Mouse (Mus musculus) gastrocnemius, adult 18-20 months (tissue): ENCODE measurements around the gene Retsat. TPM values are rescaled to one million over a fixed set of nuclear protein-coding genes. Genes with fewer than 3 reads are reported as not detected.
A peak's percentile ranks its signal among the peaks of the same experiment; 100 is the strongest.

Source experiments
- DNase-seq: peaks from one replicate; pipeline ENCODE4 v3.0.0; 2021; ENCODE audit warnings: low spot score
- long read RNA-seq, 2 experiments: library from polyadenylated mRNA; stranded (forward); transcript quantifications; one replicate each; pipeline ENCODE4 v2.0.0; 2021
- total RNA-seq, 2 experiments: library from RNA; stranded (reverse); gene quantifications; 2 replicates each; pipeline ENCODE4 v1.2.3; 2021

Retsat gene
- total RNA-seq, result 10 to 100 TPM; 62.7 to 71.1 TPM
- long read RNA-seq, experiment 1, transcript Retsat-201 (11 exons, 3,027 nt), result major isoform, 45 of 49 reads
- long read RNA-seq, experiment 1, partial matches to known transcripts, result 3 of 49 reads
- long read RNA-seq, experiment 1, other reads (novel, unspliced or antisense), result 1 of 49 reads
- long read RNA-seq, experiment 2, transcript Retsat-201 (11 exons, 3,027 nt), result major isoform, 48 of 59 reads
- long read RNA-seq, experiment 2, partial matches to known transcripts, result 7 of 59 reads
- long read RNA-seq, experiment 2, other reads (novel, unspliced or antisense), result 4 of 59 reads

GRCm38 (mm10) chr6:72597956-72598753 is at the start of gene Retsat, which contains the start of gene Elmod3:
TSS of gene Retsat (plus strand) at chr6:72598475.
TSS of gene Elmod3 (minus strand) at chr6:72598413.
- DNase-seq, result peak; percentile 98

DNA sequence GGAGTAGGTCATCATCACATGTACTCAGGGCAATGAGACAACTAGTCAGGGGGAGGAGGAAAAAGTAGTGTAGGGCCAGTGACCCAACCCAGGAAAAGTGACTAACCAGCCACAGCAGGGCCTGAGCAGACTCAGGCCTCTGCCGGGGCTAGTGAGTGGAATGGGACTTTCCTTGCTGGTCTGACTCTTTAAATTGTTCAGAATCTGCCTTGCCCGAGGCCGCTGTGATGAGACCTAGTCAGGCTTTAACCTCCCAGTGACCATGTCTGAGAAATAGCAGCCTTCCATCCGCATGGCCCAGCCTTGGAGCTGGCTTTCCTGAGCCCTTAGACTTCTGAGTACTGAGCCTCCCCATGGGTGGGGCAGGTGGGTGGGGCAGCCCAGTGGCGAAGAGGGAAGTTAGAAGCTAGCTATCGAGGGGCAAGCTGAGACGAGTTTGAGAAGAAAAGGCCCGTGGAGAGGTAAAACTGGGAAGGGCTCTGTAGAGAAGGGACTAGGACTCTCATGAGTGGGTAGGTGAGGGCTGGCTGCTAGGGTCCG is 49.2 kb upstream of the Retsat start:
- DNase-seq, result peak; percentile 58

DNA sequence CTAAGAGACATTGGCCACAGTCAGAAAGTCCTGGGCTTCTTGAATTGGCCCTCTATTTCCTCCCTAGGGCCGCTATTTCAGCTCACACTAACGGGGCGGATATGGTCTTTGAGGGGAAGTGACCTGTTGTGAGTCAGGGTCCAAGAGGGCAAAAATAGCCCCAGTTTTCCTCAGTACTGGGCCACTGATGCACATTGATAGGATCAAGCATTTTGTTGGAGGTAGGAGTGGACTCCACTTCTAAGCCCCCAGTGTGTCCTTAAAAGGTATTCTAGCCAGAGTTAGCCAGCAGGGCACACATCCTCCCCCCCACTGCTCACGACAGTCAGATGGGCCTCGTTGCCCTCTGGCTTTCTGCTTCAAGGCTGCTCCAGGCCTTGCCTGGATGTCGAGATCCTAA is 48.2 kb upstream of the Retsat start:
- DNase-seq, result no peak

GRCm38 (mm10) chr6:72550503-72551100 is 47.7 kb upstream of the Retsat start:
- DNase-seq, result no peak

- DNase-seq, result peak; percentile 76
Measured at GRCm38 (mm10) chr6:72552171-72553078, 45.9 kb upstream of the Retsat start.

DNA sequence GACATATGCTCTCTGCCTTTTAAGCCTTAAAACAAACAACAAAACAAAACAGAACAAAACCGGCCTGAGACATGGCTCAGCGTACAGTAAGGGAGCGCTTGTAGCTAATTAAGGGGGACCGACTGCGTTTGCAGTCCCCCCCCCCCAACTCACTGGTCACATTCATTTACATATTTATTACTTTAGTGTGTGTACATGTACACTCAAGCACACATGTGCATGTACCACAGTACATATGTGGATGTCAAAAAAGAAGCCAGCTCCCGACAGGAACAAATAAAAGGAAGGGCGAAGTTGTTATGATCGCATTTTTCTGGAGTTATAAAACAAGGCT is 45.2 kb upstream of the Retsat start:
- no peak for DNase-seq

GRCm38 (mm10) chr6:72560801-72561200 is 37.5 kb upstream of the Retsat start:
- DNase-seq, result no peak

DNA sequence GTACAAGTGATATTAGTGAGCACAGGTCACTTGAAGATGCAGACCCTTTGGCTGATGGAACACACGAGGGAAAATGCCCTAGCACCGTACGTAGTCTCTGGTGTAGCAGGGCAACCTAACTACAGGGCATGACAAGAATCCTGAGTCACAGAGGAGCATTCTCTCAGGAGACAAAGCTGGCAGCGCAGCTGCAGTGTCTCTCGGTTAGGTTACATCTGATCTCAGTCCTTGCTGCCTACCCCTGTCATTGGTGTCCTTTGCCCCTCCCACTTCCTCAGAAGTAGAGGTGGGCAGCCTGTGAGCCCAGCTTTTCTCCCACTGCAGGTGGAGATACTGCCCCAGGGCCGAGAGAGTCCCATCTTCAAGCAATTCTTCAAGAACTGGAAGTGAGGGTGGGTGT is 35.8 kb upstream of the Retsat start:
- DNase-seq, result no peak

DNA sequence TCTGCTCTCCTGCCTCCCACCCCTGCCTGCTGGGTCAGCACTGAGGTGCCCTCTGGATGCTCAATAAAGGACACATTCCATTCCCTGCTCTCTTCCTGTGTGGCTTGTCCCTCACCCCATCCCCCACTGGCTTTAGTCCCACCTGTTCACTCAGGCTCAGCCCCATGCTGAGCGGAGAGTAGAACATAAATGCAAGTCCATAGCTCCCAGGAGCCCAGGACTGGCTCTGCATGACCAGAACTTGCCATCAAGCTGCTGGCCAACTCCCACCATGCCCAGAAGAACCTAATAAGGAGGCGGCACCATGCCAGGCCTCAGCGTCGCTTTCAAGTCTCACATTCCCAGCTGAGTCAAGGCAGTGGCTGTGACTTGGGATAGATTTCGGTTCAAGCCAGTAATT is 35.4 kb upstream of the Retsat start:
- peak; percentile 63 for DNase-seq

DNA sequence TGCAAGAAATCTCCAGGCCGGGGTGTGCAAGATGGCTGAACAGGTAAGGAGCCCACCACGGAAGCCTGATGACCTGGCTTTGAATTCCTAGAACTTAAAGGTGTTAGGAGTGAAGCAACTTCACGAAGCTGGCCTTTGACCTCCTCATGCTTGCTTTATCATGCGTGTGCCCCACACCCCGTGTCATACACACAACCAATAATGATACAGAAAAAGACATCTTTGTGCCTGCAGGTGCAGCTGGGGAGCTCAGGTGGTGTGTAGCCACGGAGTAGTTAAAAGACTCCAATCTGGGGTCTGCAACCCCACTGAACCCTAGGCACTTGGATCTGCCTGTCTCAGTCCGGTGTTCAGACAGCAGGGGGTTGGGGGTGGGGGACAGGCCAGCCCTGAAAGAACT is 32.8 kb upstream of the Retsat start:
- DNase-seq, result no peak

DNA sequence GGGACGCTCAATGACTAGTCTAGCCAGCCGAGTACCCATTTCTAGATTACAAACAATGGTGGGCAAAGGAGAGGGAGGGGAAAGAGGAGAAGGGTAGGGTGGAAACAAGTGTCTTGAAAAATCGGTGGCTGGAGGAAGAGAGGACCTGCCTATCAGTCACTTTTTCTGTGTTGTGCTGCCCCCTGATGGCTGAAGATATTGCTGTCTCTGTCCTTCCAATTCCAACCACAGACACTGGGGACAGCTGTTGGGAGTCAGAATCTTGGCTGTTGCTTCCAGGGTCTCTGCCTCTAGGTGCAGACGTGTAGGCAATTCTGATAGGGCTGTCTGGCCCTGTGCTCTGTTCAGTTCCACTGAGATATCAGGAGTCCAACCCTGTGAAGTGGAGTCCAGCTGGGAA is 32.2 kb upstream of the Retsat start:
- DNase-seq, result peak; percentile 92

DNA sequence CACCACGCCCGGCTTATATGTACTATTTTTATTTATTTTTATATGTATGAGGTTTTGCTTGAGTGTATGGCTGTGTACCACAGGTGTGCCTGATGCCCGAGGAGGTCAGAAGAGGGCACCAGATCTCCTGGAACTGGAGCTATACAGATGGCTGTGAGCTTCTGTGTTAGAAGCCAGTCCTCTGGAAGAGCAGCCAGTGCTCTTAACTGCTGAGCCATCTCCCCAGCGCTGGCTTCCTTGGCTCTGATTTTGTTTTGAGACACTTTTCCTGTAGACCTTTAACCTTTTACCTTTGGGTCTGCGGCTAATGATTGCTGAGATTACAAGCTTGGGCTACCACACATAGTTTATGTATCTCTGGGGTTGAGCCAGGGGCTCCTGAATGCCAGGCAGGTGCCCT is 30.8 kb upstream of the Retsat start:
- DNase-seq, result no peak

- no peak for DNase-seq
Measured at GRCm38 (mm10) chr6:72568736-72569135, 29.5 kb upstream of the Retsat start.

DNA sequence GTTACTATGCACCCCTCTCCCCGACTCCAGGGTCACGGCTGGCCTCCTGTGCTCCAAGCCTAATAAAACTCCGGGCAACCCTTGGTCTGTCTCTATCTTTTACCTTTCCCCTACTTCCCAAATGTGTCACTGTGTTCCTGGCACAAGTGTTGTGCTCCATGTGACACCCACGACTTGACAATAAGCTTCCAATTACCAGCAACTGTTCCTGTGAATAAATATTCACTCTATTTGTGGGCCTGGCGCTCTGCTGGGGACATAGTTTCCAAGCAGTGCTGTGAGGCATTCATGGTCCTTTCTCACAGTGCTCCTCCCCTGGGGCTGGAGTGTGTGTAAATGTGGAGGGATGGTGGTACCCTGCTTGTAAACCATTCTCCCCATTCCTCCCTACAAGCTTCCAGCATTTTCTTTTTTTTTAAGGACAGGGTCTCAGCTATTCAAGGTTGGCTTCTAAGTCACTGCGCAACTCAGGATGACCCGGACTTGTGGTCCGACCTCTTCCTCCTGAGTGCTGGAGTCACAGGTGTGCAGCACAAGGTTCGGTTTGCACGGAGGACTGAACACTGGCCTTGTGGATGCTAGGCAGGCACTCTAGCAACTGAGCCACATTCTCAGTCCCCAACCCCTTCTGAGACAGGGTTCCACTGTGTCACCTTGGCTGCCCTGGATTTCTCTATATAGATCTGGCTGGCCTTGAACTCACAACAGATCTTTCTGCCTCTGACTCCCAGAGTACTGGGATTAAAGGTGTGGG is 27.5 kb upstream of the Retsat start:
- peak; percentile 54 for DNase-seq

- DNase-seq, result no peak
Measured at GRCm38 (mm10) chr6:72571826-72572225, 26.4 kb upstream of the Retsat start.

- no peak for DNase-seq
Measured at GRCm38 (mm10) chr6:72576041-72576440, 22.2 kb upstream of the Retsat start.

DNA sequence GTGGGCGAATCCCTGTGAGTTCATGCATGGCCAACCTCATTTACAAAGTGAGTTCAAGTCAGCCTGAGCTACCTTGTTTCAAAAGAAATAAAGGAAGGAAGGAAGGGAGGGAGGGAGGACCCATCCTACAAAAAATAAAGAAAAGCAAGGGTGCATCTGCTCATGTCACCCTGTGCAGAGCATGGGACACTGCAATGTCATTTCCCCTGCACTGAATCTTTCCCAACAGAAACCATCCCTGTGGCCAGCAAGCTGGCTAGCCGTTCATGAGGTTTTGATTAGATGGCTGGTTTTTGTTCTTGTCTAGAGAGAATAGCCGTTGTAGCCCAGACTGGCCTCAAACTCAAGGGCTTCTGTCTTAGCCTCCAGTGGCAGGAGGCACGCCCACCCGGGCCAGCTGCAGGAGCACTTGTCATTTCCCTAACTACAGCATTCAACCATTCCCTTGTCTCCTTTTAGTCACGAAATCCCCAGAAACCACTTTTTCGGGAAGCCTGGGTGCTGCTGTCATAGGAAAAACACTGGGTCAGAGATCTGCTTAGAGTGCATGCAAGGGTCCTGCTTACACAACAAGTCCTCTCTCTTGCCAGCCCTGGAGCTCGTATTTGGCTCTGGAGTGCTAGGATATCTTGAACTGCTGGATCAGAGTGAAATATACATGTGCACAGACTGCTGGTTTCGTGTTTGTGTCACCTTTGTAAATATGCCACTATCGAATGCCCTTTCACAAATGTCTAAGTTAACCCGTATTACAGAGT is 16.5 kb upstream of the Retsat start:
- peak; percentile 43 for DNase-seq

GRCm38 (mm10) chr6:72583211-72583839 is 14.9 kb upstream of the Retsat start:
- DNase-seq, result no peak

DNA sequence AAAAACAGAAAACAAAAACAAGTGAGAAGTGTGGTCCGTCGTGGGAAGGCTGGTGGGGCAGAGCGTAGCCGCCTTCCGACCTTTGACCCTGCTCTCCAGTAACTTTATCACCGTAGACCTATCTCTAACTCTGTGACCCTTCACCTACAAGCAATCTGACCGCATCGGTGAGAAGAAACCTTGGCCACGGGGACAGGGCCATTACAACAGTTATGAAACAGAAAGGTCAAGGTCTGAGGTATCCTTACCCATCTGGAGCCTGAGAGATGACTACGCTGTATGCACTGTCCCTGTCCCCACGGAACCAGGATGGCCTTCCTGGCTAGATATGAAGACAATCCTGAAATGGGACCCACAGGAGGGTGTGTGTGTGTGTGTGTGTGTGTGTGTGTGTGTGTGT is 14.1 kb upstream of the Retsat start:
- DNase-seq, result no peak
